Mouse (Mus musculus): ENCODE data around the gene Skap1. TPM values are rescaled to one million over a fixed set of nuclear protein-coding genes. Genes with fewer than 3 reads are reported as not detected.
A peak's percentile ranks its signal among the peaks of the same experiment; 100 is the strongest.

Gene Skap1
- polyA plus RNA-seq, 1 experiment from 2014 or later, result 0.35 TPM

DNA sequence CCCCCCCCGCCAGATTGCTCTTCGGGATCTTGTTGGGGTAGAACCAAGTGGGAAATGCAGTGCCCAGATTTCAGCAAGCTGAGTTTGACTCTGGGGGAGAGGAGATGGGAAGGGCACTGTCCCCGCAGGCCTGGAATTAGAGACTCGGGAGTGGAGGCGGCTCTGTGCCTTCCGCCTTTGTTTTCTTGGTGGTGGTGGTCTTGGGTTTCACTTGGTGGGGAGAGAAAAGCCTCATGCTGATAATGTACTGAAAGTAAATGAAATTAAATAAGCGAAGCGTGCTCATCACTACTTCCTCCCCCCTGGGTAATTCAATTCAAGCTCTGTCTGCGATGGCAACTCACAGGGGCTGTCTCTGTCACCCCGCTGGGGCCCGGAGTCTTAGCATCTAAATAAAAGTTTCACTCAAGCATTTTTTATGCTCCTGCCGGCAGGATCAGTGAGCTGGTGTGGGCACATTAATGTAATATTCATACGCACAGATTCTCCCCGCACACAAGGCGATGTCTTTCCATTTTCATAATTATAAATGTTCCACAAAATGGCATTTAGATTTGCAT, 231.9 kb downstream of the Skap1 start:
- H3K27me3 ChIP-seq (ENCODE audit: insufficient read depth, low read length), result no peaks in the 10 kb centered on the region
- no peaks in the 10 kb centered on the region for H3K4me1 ChIP-seq (ENCODE audit: insufficient read depth)
- H3K36me3 ChIP-seq (replicated peaks; ENCODE audit: insufficient read depth, low read length), result no peaks in the 10 kb centered on the region
- no peak for DNase-seq
- TF ChIP-seq EP300 (IDR thresholded peaks at IDR 0.05; ENCODE audit: low read depth) (no peak), CTCF (IDR thresholded peaks at IDR 0.05; ENCODE audit: low read depth) (no peak)
- no peak overlapping the region for H3K4me3 ChIP-seq (ENCODE audit: low read depth, low read length)
- H3K4me2 ChIP-seq (ENCODE audit: low read depth, low read length), result no peak overlapping the region
- 81% methylated on average over 15 of the region's 15 CpGs for WGBS (ENCODE audit: insufficient replicate concordance)
- no peak for ATAC-seq
- no peaks in the 10 kb centered on the region for H3K9me3 ChIP-seq (ENCODE audit: low read length)
- H3K27ac ChIP-seq (ENCODE audit: low read depth), result no peak overlapping the region
- H3K9ac ChIP-seq (replicated peaks), result no peak overlapping the region

DNA sequence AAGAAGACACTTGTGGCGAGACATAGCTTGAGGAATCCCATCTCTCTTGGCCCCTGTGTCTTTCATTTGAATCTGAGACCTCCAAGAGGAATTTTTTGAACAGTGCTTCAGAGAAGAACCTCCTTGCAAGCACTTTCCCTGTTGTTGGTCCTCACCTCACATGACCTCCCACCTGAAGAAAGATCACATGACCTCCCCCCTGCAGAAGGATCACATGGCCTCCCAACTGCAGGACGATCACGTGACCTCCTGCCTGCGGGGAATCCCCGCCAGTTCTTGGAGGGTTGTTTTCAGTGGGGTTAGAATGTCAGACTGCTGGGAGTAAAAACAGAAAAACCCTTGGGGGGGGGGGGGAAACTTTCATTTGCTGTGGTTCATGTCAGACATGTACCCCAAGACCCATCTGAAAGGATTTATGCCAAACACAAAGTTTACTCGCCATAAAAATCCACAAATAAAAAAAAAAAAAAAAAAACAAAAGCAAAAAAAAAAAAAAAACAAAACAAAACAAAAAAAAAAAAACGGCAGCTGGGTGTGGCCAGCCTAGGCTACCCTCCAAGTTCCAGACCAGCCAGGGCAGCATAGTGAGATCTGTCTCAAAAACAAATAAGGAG, 232.6 kb downstream of the Skap1 start:
- ATAC-seq (no peak), DNase-seq (no peak)
- no peaks in the 10 kb centered on the region for H3K36me3 ChIP-seq (replicated peaks; ENCODE audit: insufficient read depth, low read length)
- no peak overlapping the region for H3K9ac ChIP-seq (replicated peaks)
- no peak overlapping the region for H3K4me3 ChIP-seq (ENCODE audit: low read depth, low read length)
- no peak overlapping the region for H3K4me2 ChIP-seq (ENCODE audit: low read depth, low read length)
- TF ChIP-seq EP300 (IDR thresholded peaks at IDR 0.05; ENCODE audit: low read depth) (no peak), CTCF (IDR thresholded peaks at IDR 0.05; ENCODE audit: low read depth) (no peak)
- no peaks in the 10 kb centered on the region for H3K9me3 ChIP-seq (ENCODE audit: low read length)
- H3K4me1 ChIP-seq (ENCODE audit: insufficient read depth), result no peaks in the 10 kb centered on the region
- WGBS (ENCODE audit: insufficient replicate concordance), result 31% methylated on average over 7 of the region's 7 CpGs
- no peaks in the 10 kb centered on the region for H3K27me3 ChIP-seq (ENCODE audit: insufficient read depth, low read length)
- H3K27ac ChIP-seq (ENCODE audit: low read depth), result no peak overlapping the region

DNA sequence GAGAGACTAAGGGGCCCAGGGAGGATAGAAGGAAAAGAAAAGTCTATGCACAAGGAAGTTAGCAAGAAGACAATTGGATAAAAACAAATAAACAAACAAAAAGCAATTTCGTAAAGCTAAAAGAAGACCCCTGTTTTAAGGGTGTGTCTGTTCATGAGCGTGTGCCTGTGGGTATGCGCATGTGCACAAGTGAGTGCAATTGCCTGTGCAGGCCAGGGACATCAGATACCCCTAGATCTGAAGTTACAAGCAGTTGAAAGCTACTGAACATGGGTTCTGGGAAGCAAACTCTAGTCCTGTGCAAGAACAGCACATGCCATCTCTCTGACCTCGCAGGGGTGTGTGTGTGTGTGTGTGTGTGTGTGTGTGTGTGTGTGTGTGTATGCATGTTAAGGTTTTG, 233.1 kb downstream of the Skap1 start:
- TF ChIP-seq CTCF (IDR thresholded peaks at IDR 0.05; ENCODE audit: low read depth), result no peak
- TF ChIP-seq EP300 (IDR thresholded peaks at IDR 0.05; ENCODE audit: low read depth), result no peak
- H3K27me3 ChIP-seq (ENCODE audit: insufficient read depth, low read length), result no peaks in the 10 kb centered on the region

DNA sequence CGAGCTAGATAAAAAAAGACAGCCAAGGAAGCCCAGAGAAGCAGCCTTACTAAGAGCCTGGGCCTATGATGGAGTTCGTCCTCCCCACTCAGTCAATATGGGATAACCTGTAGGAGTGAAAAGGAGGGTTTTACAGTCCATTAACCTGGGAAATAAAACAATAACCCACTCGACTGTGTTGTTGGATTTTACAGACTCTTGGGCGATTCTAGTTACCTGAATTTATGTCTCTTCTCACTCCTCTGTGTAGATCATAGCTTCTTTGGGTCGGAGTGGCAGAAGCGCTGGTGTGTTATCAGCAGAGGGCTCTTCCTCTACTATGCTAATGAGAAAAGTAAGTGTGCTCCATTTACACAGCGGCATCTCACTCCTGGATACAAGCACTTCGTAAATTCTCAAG, 239.4 kb downstream of the Skap1 start:
- 59% methylated on average over 8 of the region's 8 CpGs for WGBS (ENCODE audit: insufficient replicate concordance)
- ATAC-seq, result no peak
- no peak overlapping the region for H3K4me2 ChIP-seq (ENCODE audit: low read depth, low read length)
- no peaks in the 10 kb centered on the region for H3K36me3 ChIP-seq (replicated peaks; ENCODE audit: insufficient read depth, low read length)
- no peak for DNase-seq
- H3K4me1 ChIP-seq (ENCODE audit: insufficient read depth), result no peaks in the 10 kb centered on the region
- no peaks in the 10 kb centered on the region for H3K9me3 ChIP-seq (ENCODE audit: low read length)
- TF ChIP-seq CTCF (IDR thresholded peaks at IDR 0.05; ENCODE audit: low read depth), result no peak
- no peak for TF ChIP-seq EP300 (IDR thresholded peaks at IDR 0.05; ENCODE audit: low read depth)
- H3K9ac ChIP-seq (replicated peaks), result no peak overlapping the region
- H3K27ac ChIP-seq (ENCODE audit: low read depth), result no peak overlapping the region
- H3K27me3 ChIP-seq (ENCODE audit: insufficient read depth, low read length), result 0 out of 2 replicates have a peak, but pooled peaks cover 3% of the 10 kb centered on the region
- H3K4me3 ChIP-seq (ENCODE audit: low read depth, low read length), result no peak overlapping the region

More for the DNA sequence above, 233.1 kb downstream of the Skap1 start:
- Histone ChIP-seq H3K27ac (ENCODE audit: low read depth) (no peak overlapping the region), H3K9me3 (ENCODE audit: low read length) (no peaks in the 10 kb centered on the region), H3K9ac (replicated peaks) (no peak overlapping the region), H3K36me3 (replicated peaks; ENCODE audit: insufficient read depth, low read length) (no peaks in the 10 kb centered on the region), H3K4me2 (ENCODE audit: low read depth, low read length) (no peak overlapping the region), H3K4me3 (ENCODE audit: low read depth, low read length) (no peak overlapping the region), H3K4me1 (ENCODE audit: insufficient read depth) (no peaks in the 10 kb centered on the region)
- WGBS (ENCODE audit: insufficient replicate concordance), result 83% methylated on average over 4 of the region's 4 CpGs
- no peak for ATAC-seq
- DNase-seq, result no peak

DNA sequence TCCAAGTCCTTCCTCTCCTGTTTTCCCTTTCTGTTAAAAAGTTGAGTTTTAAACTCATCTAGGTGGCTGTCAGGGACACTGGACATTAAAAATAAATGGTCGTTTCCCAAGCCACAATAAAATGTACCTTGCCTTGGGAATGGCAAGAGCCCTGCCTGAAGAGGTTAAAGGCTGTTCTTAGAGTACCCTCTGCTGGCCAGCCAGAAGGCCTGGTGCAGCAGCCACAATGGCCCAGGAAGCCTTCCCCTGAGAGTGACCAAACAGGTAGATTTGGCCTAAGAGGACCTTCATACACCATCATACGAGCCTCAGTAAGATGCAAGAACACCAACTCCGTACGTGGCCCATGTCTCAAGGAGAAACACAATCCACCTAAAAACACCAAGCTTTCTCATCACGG, 246.9 kb downstream of the Skap1 start:
- 69% methylated on average over 5 of the region's 5 CpGs for WGBS (ENCODE audit: insufficient replicate concordance)
- H3K36me3 ChIP-seq (replicated peaks; ENCODE audit: insufficient read depth, low read length), result no peaks in the 10 kb centered on the region
- H3K9ac ChIP-seq (replicated peaks), result no peak overlapping the region
- no peaks in the 10 kb centered on the region for H3K4me1 ChIP-seq (ENCODE audit: insufficient read depth)
- H3K4me2 ChIP-seq (ENCODE audit: low read depth, low read length), result no peak overlapping the region
- peak; percentile 27 for TF ChIP-seq CTCF (IDR thresholded peaks at IDR 0.05; ENCODE audit: low read depth)
- no peak for TF ChIP-seq EP300 (IDR thresholded peaks at IDR 0.05; ENCODE audit: low read depth)
- H3K27me3 ChIP-seq (ENCODE audit: insufficient read depth, low read length), result 0 out of 2 replicates have a peak, but pooled peaks cover 5% of the 10 kb centered on the region
- DNase-seq, result no peak
- ATAC-seq, result no peak
- no peaks in the 10 kb centered on the region for H3K9me3 ChIP-seq (ENCODE audit: low read length)
- no peak overlapping the region for H3K27ac ChIP-seq (ENCODE audit: low read depth)
- no peak overlapping the region for H3K4me3 ChIP-seq (ENCODE audit: low read depth, low read length)

DNA sequence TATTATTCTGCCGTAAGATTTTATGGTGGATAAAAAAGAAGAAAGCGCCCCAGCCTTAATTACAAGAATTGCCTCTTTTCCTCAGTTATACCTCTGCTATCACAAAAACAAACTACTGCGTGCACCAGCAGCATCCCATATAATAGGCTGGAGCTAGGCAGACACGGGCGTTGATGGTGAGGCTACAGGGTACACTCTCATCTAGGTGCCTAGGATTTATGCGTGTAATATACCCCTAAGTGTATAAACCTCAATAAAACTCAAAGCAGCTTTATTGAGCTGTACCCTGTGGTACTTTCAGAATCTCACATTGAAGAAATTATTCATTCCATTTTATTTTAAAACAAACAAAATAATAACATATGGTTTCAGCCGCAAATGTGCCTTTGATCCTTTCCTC, 247.3 kb downstream of the Skap1 start:
- Histone ChIP-seq H3K36me3 (replicated peaks; ENCODE audit: insufficient read depth, low read length) (no peaks in the 10 kb centered on the region), H3K9me3 (ENCODE audit: low read length) (no peaks in the 10 kb centered on the region), H3K27ac (ENCODE audit: low read depth) (no peak overlapping the region), H3K4me1 (ENCODE audit: insufficient read depth) (no peaks in the 10 kb centered on the region), H3K4me3 (ENCODE audit: low read depth, low read length) (no peak overlapping the region), H3K27me3 (ENCODE audit: insufficient read depth, low read length) (0 out of 2 replicates have a peak, but pooled peaks cover 2% of the 10 kb centered on the region), H3K4me2 (ENCODE audit: low read depth, low read length) (no peak overlapping the region), H3K9ac (replicated peaks) (no peak overlapping the region)
- ATAC-seq, result no peak
- TF ChIP-seq CTCF (IDR thresholded peaks at IDR 0.05; ENCODE audit: low read depth), result no peak
- TF ChIP-seq EP300 (IDR thresholded peaks at IDR 0.05; ENCODE audit: low read depth), result no peak
- DNase-seq, result no peak
- 83% methylated on average over 7 of the region's 7 CpGs for WGBS (ENCODE audit: insufficient replicate concordance)

Data from liver, postnatal 0 days (tissue).